Mouse (Mus musculus) embryonic facial prominence, embryonic 11.5 days (tissue): ENCODE measurements around the gene Exosc5. TPM values are rescaled to one million over a fixed set of nuclear protein-coding genes. Genes with fewer than 3 reads are reported as not detected.

Experiments
- ATAC-seq: fragments of 200-750 bp; cut with Nextera tagmentation; replicated peaks from 2 replicates; pipeline ENCODE4 v1.8.0; 2017; ENCODE audit warnings: low read depth; ENCODE audit not compliant: insufficient number of reproducible peaks, low FRiP score, low TSS enrichment
- DNase-seq: peaks from one replicate; pipeline ENCODE4 v3.0.0-alpha.2; 2015; ENCODE audit warnings: low spot score
- H3K27ac ChIP-seq: fragments of 300-500 bp; sonication (generic); replicated peaks from 2 replicates; pipeline ENCODE4 v1.5.1; 2014; ENCODE audit warnings: mild to moderate bottlenecking, low read depth, low read length, control low read depth
- H3K27me3 ChIP-seq: fragments of 300-500 bp; sonication (generic); 2 replicates; pipeline ENCODE4 v1.6.1; 2014; ENCODE audit warnings: mild to moderate bottlenecking, low read length, moderate library complexity, mixed read lengths; ENCODE audit not compliant: control insufficient read depth, insufficient read depth
- H3K36me3 ChIP-seq: fragments of 300-500 bp; sonication (generic); replicated peaks from 2 replicates; pipeline ENCODE4 v1.6.1; 2014; ENCODE audit warnings: low read depth, mild to moderate bottlenecking, low read length, moderate library complexity, mixed read lengths; ENCODE audit not compliant: control insufficient read depth, insufficient read depth
- H3K4me1 ChIP-seq: fragments of 300-500 bp; sonication (generic); 2 replicates; pipeline ENCODE4 v1.6.1; 2014; ENCODE audit warnings: low read length, mixed read lengths; ENCODE audit not compliant: control insufficient read depth, insufficient read depth
- H3K4me2 ChIP-seq: fragments of 300-500 bp; sonication (generic); 2 replicates; pipeline ENCODE4 v1.6.1; 2014; ENCODE audit warnings: low read depth, mild to moderate bottlenecking, control low read depth, low read length, moderate library complexity
- H3K4me3 ChIP-seq: fragments of 300-500 bp; sonication (generic); 2 replicates; pipeline ENCODE4 v1.5.1; 2014; ENCODE audit warnings: low read depth, low read length, control low read depth
- H3K9ac ChIP-seq: fragments of 300-500 bp; sonication (generic); replicated peaks from 2 replicates; pipeline ENCODE4 v1.6.1; 2014; ENCODE audit warnings: mild to moderate bottlenecking, control low read depth, low read length
- H3K9me3 ChIP-seq: fragments of 300-500 bp; sonication (generic); replicated peaks from 2 replicates; pipeline ENCODE4 v1.6.1; 2016; ENCODE audit warnings: mild to moderate bottlenecking, low read length, inconsistent platforms, mixed read lengths; ENCODE audit not compliant: control insufficient read depth
- WGBS: fragments of 180-500 bp; shearing (Covaris S2); extraction: QIAGEN DNeasy Blood & Tissue Kit; methylation state at CpG from one replicate; pipeline ENCODE4 v1.1.7; 2014; 5-methylcytosine and 5-hydroxymethylcytosine counted together
- polyA plus RNA-seq: library from polyadenylated mRNA; unstranded; fragments of >200 nt; fragmentation: Nextera tagmentation; extraction: Ambion mirVana; gene quantifications from 2 replicates; pipeline ENCODE4 v1.2.1, GENCODE M21; 2014

Gene Exosc5
- polyA plus RNA-seq, 1 experiment from 2014 or later, result 63.1 TPM

- H3K27me3 ChIP-seq, result peaks cover 33% of the 10 kb centered on the region
- DNase-seq (no peak), ATAC-seq (no peak)
- peaks cover 10% of the 10 kb centered on the region for H3K4me1 ChIP-seq
- no peak overlapping the region for H3K4me3 ChIP-seq
- H3K4me2 ChIP-seq, result no peak overlapping the region
- no peaks in the 10 kb centered on the region for H3K36me3 ChIP-seq
- H3K9me3 ChIP-seq, result no peaks in the 10 kb centered on the region
- 46% methylated on average over 5 of the region's 5 CpGs for WGBS
- no peak overlapping the region for H3K9ac ChIP-seq
- no peak overlapping the region for H3K27ac ChIP-seq
These were observed 31.1 kb downstream of the Exosc5 start for GRCm38 (mm10) chr7:25690051-25690450.

GRCm38 (mm10) chr7:25694104-25694503 lies 35.1 kb downstream of the Exosc5 start:
- Histone ChIP-seq H3K9ac (no peak overlapping the region), H3K4me1 (peaks cover 4% of the 10 kb centered on the region; the same call in 1 of the 2 replicates), H3K4me3 (no peak overlapping the region), H3K27me3 (peaks cover 8% of the 10 kb centered on the region), H3K27ac (no peak overlapping the region), H3K36me3 (no peaks in the 10 kb centered on the region), H3K9me3 (no peaks in the 10 kb centered on the region), H3K4me2 (no peak overlapping the region)
- ATAC-seq, result no peak
- DNase-seq, result no peak
- 68% methylated on average over 8 of the region's 8 CpGs for WGBS

- no peak overlapping the region for H3K4me3 ChIP-seq
- H3K9me3 ChIP-seq, result no peaks in the 10 kb centered on the region; the same call in none of the 2 replicates
- H3K4me1 ChIP-seq, result peaks cover 4% of the 10 kb centered on the region; the same call in 1 of the 2 replicates
- no peak for DNase-seq
- H3K27ac ChIP-seq, result no peak overlapping the region
- H3K4me2 ChIP-seq, result no peak overlapping the region
- H3K36me3 ChIP-seq, result no peaks in the 10 kb centered on the region
- no peak for ATAC-seq
- H3K9ac ChIP-seq, result no peak overlapping the region
- 52% methylated on average over 13 of the region's 13 CpGs for WGBS
- peaks cover 7% of the 10 kb centered on the region; the same call in 1 of the 2 replicates for H3K27me3 ChIP-seq
These were observed 40.9 kb downstream of the Exosc5 start for GRCm38 (mm10) chr7:25699851-25700250.

- H3K4me3 ChIP-seq, result no peak overlapping the region
- no peak overlapping the region for H3K4me2 ChIP-seq
- no peak for DNase-seq
- H3K9me3 ChIP-seq, result no peaks in the 10 kb centered on the region; the same call in none of the 2 replicates
- no peak overlapping the region for H3K27ac ChIP-seq
- H3K9ac ChIP-seq, result no peak overlapping the region
- no peaks in the 10 kb centered on the region for H3K36me3 ChIP-seq
- peaks cover 7% of the 10 kb centered on the region; the same call in 1 of the 2 replicates for H3K27me3 ChIP-seq
- no peak for ATAC-seq
- WGBS, result 76% methylated on average over 12 of the region's 12 CpGs
- peaks cover 4% of the 10 kb centered on the region; the same call in 1 of the 2 replicates for H3K4me1 ChIP-seq
These were observed 41.8 kb downstream of the Exosc5 start for GRCm38 (mm10) chr7:25700732-25701131.

GRCm38 (mm10) chr7:25702350-25702749 lies 43.4 kb downstream of the Exosc5 start:
- Histone ChIP-seq H3K4me1 (peaks cover 4% of the 10 kb centered on the region; the same call in 1 of the 2 replicates), H3K9ac (no peak overlapping the region), H3K27me3 (peaks cover 7% of the 10 kb centered on the region; the same call in 1 of the 2 replicates), H3K36me3 (no peaks in the 10 kb centered on the region), H3K4me3 (no peak overlapping the region), H3K27ac (no peak overlapping the region), H3K9me3 (no peaks in the 10 kb centered on the region; the same call in none of the 2 replicates), H3K4me2 (no peak overlapping the region)
- no peak for ATAC-seq
- no peak for DNase-seq
- WGBS, result 95% methylated on average over 2 of the region's 2 CpGs

- Histone ChIP-seq H3K4me2 (no peak overlapping the region), H3K27ac (no peak overlapping the region), H3K27me3 (peaks cover 7% of the 10 kb centered on the region; the same call in 1 of the 2 replicates), H3K36me3 (no peaks in the 10 kb centered on the region), H3K4me3 (no peak overlapping the region), H3K4me1 (peaks cover 7% of the 10 kb centered on the region), H3K9me3 (no peaks in the 10 kb centered on the region; the same call in none of the 2 replicates), H3K9ac (no peak overlapping the region)
- DNase-seq (no peak), ATAC-seq (0 out of 2 replicates have a peak, but pooled peaks have one; percentile 32)
- WGBS, result 25% methylated on average over 10 of the region's 10 CpGs
These were observed 45.0 kb downstream of the Exosc5 start for GRCm38 (mm10) chr7:25703793-25704494.

- Histone ChIP-seq H3K9ac (no peak overlapping the region), H3K4me3 (peak overlapping the region; percentile 23), H3K4me1 (peaks cover 7% of the 10 kb centered on the region), H3K27me3 (peaks cover 7% of the 10 kb centered on the region; the same call in 1 of the 2 replicates), H3K9me3 (no peaks in the 10 kb centered on the region; the same call in none of the 2 replicates), H3K27ac (no peak overlapping the region), H3K36me3 (no peaks in the 10 kb centered on the region), H3K4me2 (peak overlapping the region; percentile 47)
- ATAC-seq (no peak), DNase-seq (no peak)
- 4% methylated on average over 32 of the region's 37 CpGs for WGBS
These were observed 45.9 kb downstream of the Exosc5 start for GRCm38 (mm10) chr7:25704716-25705364.

GRCm38 (mm10) chr7:25705801-25706251 lies 46.9 kb downstream of the Exosc5 start:
- Histone ChIP-seq H3K36me3 (no peaks in the 10 kb centered on the region), H3K4me1 (peaks cover 14% of the 10 kb centered on the region), H3K27me3 (peaks cover 7% of the 10 kb centered on the region; the same call in 1 of the 2 replicates), H3K4me3 (no peak overlapping the region), H3K9ac (no peak overlapping the region), H3K27ac (no peak overlapping the region), H3K4me2 (no peak overlapping the region), H3K9me3 (no peaks in the 10 kb centered on the region; the same call in none of the 2 replicates)
- DNase-seq (no peak), ATAC-seq (no peak)
- 69% methylated on average over 6 of the region's 6 CpGs for whole genome bisulfite sequencing
